Mouse (Mus musculus) embryonic facial prominence, embryonic 11.5 days (tissue): ENCODE results near the gene Trmt5. TPM values are rescaled to one million over a fixed set of nuclear protein-coding genes. Genes with fewer than 3 reads are reported as not detected.
A peak's percentile ranks its signal among the peaks of the same experiment; 100 is the strongest.

Source experiments
- ATAC-seq: fragments of 200-750 bp; cut with Nextera tagmentation; replicated peaks from 2 replicates; pipeline ENCODE4 v1.8.0; 2017; ENCODE audit warnings: low read depth; ENCODE audit not compliant: insufficient number of reproducible peaks, low FRiP score, low TSS enrichment
- DNase-seq: peaks from one replicate; pipeline ENCODE4 v3.0.0-alpha.2; 2015; ENCODE audit warnings: low spot score
- H3K27ac ChIP-seq: fragments of 300-500 bp; sonication (generic); replicated peaks from 2 replicates; pipeline ENCODE4 v1.5.1; 2014; ENCODE audit warnings: mild to moderate bottlenecking, low read depth, low read length, control low read depth
- H3K27me3 ChIP-seq: fragments of 300-500 bp; sonication (generic); 2 replicates; pipeline ENCODE4 v1.6.1; 2014; ENCODE audit warnings: mild to moderate bottlenecking, low read length, moderate library complexity, mixed read lengths; ENCODE audit not compliant: control insufficient read depth, insufficient read depth
- H3K36me3 ChIP-seq: fragments of 300-500 bp; sonication (generic); replicated peaks from 2 replicates; pipeline ENCODE4 v1.6.1; 2014; ENCODE audit warnings: low read depth, mild to moderate bottlenecking, low read length, moderate library complexity, mixed read lengths; ENCODE audit not compliant: control insufficient read depth, insufficient read depth
- H3K4me1 ChIP-seq: fragments of 300-500 bp; sonication (generic); 2 replicates; pipeline ENCODE4 v1.6.1; 2014; ENCODE audit warnings: low read length, mixed read lengths; ENCODE audit not compliant: control insufficient read depth, insufficient read depth
- H3K4me2 ChIP-seq: fragments of 300-500 bp; sonication (generic); 2 replicates; pipeline ENCODE4 v1.6.1; 2014; ENCODE audit warnings: low read depth, mild to moderate bottlenecking, control low read depth, low read length, moderate library complexity
- H3K4me3 ChIP-seq: fragments of 300-500 bp; sonication (generic); 2 replicates; pipeline ENCODE4 v1.5.1; 2014; ENCODE audit warnings: low read depth, low read length, control low read depth
- H3K9ac ChIP-seq: fragments of 300-500 bp; sonication (generic); replicated peaks from 2 replicates; pipeline ENCODE4 v1.6.1; 2014; ENCODE audit warnings: mild to moderate bottlenecking, control low read depth, low read length
- H3K9me3 ChIP-seq: fragments of 300-500 bp; sonication (generic); replicated peaks from 2 replicates; pipeline ENCODE4 v1.6.1; 2016; ENCODE audit warnings: mild to moderate bottlenecking, low read length, inconsistent platforms, mixed read lengths; ENCODE audit not compliant: control insufficient read depth
- WGBS: fragments of 180-500 bp; shearing (Covaris S2); extraction: QIAGEN DNeasy Blood & Tissue Kit; methylation state at CpG from one replicate; pipeline ENCODE4 v1.1.7; 2014; 5-methylcytosine and 5-hydroxymethylcytosine counted together
- polyA plus RNA-seq: library from polyadenylated mRNA; unstranded; fragments of >200 nt; fragmentation: Nextera tagmentation; extraction: Ambion mirVana; gene quantifications from 2 replicates; pipeline ENCODE4 v1.2.1, GENCODE M21; 2014

Gene Trmt5
- 23.7 and 28.8 TPM in 2 replicates for polyA plus RNA-seq

- DNase-seq (peak; percentile 97), ATAC-seq (peak; percentile 96)
- no peaks in the 10 kb centered on the region for H3K9me3 ChIP-seq
- H3K36me3 ChIP-seq: no peaks in the 10 kb centered on the region
- peak within 1 kb of the TSS; percentile 77 for H3K4me3 ChIP-seq
- peak within 1 kb of the TSS; percentile 56; the same call in 1 of the 2 replicates for H3K27ac ChIP-seq
- under 1% methylated on average over 53 of the region's 53 CpGs for WGBS
- H3K4me1 ChIP-seq: peaks cover 3% of the 10 kb centered on the region; the same call in 1 of the 2 replicates
- H3K4me2 ChIP-seq: peak within 1 kb of the TSS; percentile 71
- no peaks in the 10 kb centered on the region for H3K27me3 ChIP-seq
- H3K9ac ChIP-seq: peak within 1 kb of the TSS; percentile 85
Observed at GRCm38 (mm10) chr12:73286287-73287092, at the start of gene Trmt5, which contains the start of gene Slc38a6. Gene Trmt5, minus strand, starts transcription at chr12:73286710. Gene Slc38a6, plus strand, starts transcription at chr12:73286779.

GRCm38 (mm10) chr12:73334051-73334551, 47.6 kb upstream of the Trmt5 start:
- no peak overlapping the region for H3K4me2 ChIP-seq
- H3K4me3 ChIP-seq: no peak overlapping the region
- no peaks in the 10 kb centered on the region for H3K4me1 ChIP-seq
- H3K36me3 ChIP-seq: no peaks in the 10 kb centered on the region
- ATAC-seq (no peak), DNase-seq (peak; percentile 50)
- H3K9me3 ChIP-seq: no peaks in the 10 kb centered on the region
- no peaks in the 10 kb centered on the region for H3K27me3 ChIP-seq
- WGBS: 44% methylated on average over 8 of the region's 8 CpGs
- no peak overlapping the region for H3K9ac ChIP-seq
- no peak overlapping the region for H3K27ac ChIP-seq

GRCm38 (mm10) chr12:73332701-73333100, 46.2 kb upstream of the Trmt5 start:
- Histone ChIP-seq H3K9ac (no peak overlapping the region), H3K9me3 (no peaks in the 10 kb centered on the region), H3K4me1 (no peaks in the 10 kb centered on the region), H3K4me2 (no peak overlapping the region), H3K27me3 (no peaks in the 10 kb centered on the region), H3K4me3 (no peak overlapping the region), H3K36me3 (no peaks in the 10 kb centered on the region), H3K27ac (no peak overlapping the region)
- WGBS: 28% methylated on average over 4 of the region's 4 CpGs
- ATAC-seq (no peak), DNase-seq (peak; percentile 74)

GRCm38 (mm10) chr12:73330236-73330635, 43.7 kb upstream of the Trmt5 start:
- WGBS: 72% methylated on average over 7 of the region's 7 CpGs
- Histone ChIP-seq H3K9ac (no peak overlapping the region), H3K4me1 (no peaks in the 10 kb centered on the region), H3K36me3 (no peaks in the 10 kb centered on the region), H3K4me2 (no peak overlapping the region), H3K27me3 (no peaks in the 10 kb centered on the region), H3K27ac (no peak overlapping the region), H3K4me3 (no peak overlapping the region), H3K9me3 (no peaks in the 10 kb centered on the region)
- no peak for ATAC-seq
- DNase-seq: no peak

- no peaks in the 10 kb centered on the region for H3K4me1 ChIP-seq
- WGBS: 74% methylated on average over 4 of the region's 4 CpGs
Observed at GRCm38 (mm10) chr12:73328448-73329167, 42.1 kb upstream of the Trmt5 start.

GRCm38 (mm10) chr12:73327381-73327780, 40.9 kb upstream of the Trmt5 start:
- no peak overlapping the region for H3K4me3 ChIP-seq
- DNase-seq (peak; percentile 34), ATAC-seq (no peak)
- no peak overlapping the region for H3K27ac ChIP-seq
- no peaks in the 10 kb centered on the region for H3K36me3 ChIP-seq
- no peaks in the 10 kb centered on the region for H3K4me1 ChIP-seq
- H3K4me2 ChIP-seq: no peak overlapping the region
- H3K9me3 ChIP-seq: no peaks in the 10 kb centered on the region
- WGBS: 27% methylated on average over 3 of the region's 3 CpGs
- no peak overlapping the region for H3K9ac ChIP-seq
- H3K27me3 ChIP-seq: no peaks in the 10 kb centered on the region

More at GRCm38 (mm10) chr12:73328448-73329167, 42.1 kb upstream of the Trmt5 start:
- no peak for DNase-seq
- Histone ChIP-seq H3K4me3 (no peak overlapping the region), H3K27ac (no peak overlapping the region), H3K9ac (no peak overlapping the region), H3K27me3 (no peaks in the 10 kb centered on the region), H3K36me3 (no peaks in the 10 kb centered on the region), H3K9me3 (no peaks in the 10 kb centered on the region), H3K4me2 (no peak overlapping the region)
- ATAC-seq: no peak

- Histone ChIP-seq H3K4me2 (no peak overlapping the region), H3K36me3 (no peaks in the 10 kb centered on the region), H3K4me1 (no peaks in the 10 kb centered on the region), H3K9me3 (no peaks in the 10 kb centered on the region), H3K4me3 (no peak overlapping the region), H3K9ac (no peak overlapping the region), H3K27me3 (no peaks in the 10 kb centered on the region), H3K27ac (no peak overlapping the region)
- WGBS: 27% methylated on average over 4 of the region's 4 CpGs
- ATAC-seq: no peak
- no peak for DNase-seq
Observed at GRCm38 (mm10) chr12:73325617-73326016, 39.1 kb upstream of the Trmt5 start.

- Histone ChIP-seq H3K36me3 (no peaks in the 10 kb centered on the region), H3K4me2 (no peak overlapping the region), H3K27ac (no peak overlapping the region), H3K27me3 (no peaks in the 10 kb centered on the region), H3K4me3 (no peak overlapping the region), H3K4me1 (no peaks in the 10 kb centered on the region), H3K9me3 (no peaks in the 10 kb centered on the region), H3K9ac (no peak overlapping the region)
- 42% methylated on average over 2 of the region's 2 CpGs for WGBS
- DNase-seq (no peak), ATAC-seq (no peak)
Observed at GRCm38 (mm10) chr12:73325181-73325580, 38.7 kb upstream of the Trmt5 start.
